Mouse (Mus musculus) adrenal gland, adult 18-20 months (tissue): ENCODE measurements around the gene Atxn1. TPM values are rescaled to one million over a fixed set of nuclear protein-coding genes. Genes with fewer than 3 reads are reported as not detected.

Source experiments
- DNase-seq, 2 experiments: peaks; one replicate each; pipeline ENCODE4 v3.0.0; 2021 to 2022; ENCODE audit warnings: low spot score in 2 of 2
- total RNA-seq, 2 experiments: library from RNA; stranded (reverse); gene quantifications; 1 replicate in 1 of 2; 2 replicates in 1 of 2; pipeline ENCODE4 v1.2.3; 2021

The Atxn1 gene
- total RNA-seq, 2 experiments from 2014 or later: 27.4 to 30.4 TPM

DNA sequence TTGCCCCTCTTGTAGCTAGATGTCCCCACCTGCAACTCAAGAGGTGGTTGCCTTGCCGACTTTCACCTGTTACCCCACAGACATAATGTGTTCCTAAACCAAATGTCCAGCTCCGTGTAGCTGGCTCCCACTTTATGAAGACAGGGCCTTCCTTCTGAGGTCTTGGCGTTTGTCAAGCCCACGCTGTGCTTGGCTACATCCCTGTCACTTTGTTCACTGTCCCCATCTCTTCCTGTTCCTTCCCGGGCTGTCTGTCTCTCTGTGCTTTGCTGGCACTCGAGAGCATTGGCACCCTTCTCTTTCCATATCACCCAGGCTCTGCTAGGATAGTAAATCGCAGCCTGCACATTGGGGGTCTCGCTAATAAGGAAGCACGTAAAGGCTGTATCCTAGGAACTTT, 426.7 kb downstream of the Atxn1 start:
- no peak for DNase-seq

- DNase-seq: no peak
These were observed 427.7 kb downstream of the Atxn1 start for GRCm38 (mm10) chr13:45537110-45537509.

- DNase-seq: no peak
These were observed 428.9 kb downstream of the Atxn1 start for GRCm38 (mm10) chr13:45535731-45536453.

- DNase-seq: no peak
These were observed 434.1 kb downstream of the Atxn1 start for GRCm38 (mm10) chr13:45530754-45531153.

DNA sequence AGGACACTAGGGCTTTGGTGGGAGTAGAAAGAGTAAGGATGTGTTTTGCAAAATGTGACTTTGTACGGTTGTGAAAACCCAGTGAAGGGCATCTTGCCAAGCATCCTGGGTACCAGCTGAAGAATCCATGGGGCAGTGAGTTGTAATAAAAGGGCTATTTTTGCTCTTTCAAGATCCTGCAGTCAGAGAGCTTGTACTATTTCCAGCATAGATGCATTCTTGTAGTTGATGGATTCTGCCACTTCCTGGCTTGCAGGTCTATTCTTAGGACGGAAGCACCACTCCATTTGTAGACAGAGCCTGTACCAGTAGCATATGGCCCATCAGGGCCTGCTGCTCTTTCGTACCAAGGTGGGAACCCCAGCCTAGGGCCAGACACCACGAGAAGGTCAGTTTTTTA, 436.0 kb downstream of the Atxn1 start:
- DNase-seq: no peak

- no peak for DNase-seq
These were observed 437.4 kb downstream of the Atxn1 start for GRCm38 (mm10) chr13:45527232-45527964.

GRCm38 (mm10) chr13:45526230-45526629, 438.6 kb downstream of the Atxn1 start:
- no peak for DNase-seq

GRCm38 (mm10) chr13:45524791-45525435, 439.9 kb downstream of the Atxn1 start:
- no peak for DNase-seq

DNA sequence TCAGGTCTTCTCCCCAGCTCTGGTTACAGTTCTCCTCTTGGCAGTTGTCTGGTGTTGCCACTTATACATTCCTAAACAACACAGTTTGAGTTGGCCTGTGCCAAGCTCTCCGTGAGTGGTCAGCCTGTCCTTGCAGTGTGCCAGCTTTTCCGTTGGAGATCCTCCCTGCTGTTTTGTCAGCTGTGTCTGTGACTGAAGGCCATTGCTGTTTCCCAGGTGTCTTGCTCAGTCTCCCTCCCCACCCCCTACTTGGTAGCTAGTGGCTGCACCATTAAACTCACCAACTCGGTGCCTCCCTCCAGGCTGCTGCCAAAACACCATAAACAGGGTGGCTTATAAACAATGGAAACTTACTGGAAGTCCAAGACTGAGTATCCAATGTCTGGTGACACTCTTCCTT, 440.5 kb downstream of the Atxn1 start:
- DNase-seq: peak in 1 of 2 experiments; percentile 17

DNA sequence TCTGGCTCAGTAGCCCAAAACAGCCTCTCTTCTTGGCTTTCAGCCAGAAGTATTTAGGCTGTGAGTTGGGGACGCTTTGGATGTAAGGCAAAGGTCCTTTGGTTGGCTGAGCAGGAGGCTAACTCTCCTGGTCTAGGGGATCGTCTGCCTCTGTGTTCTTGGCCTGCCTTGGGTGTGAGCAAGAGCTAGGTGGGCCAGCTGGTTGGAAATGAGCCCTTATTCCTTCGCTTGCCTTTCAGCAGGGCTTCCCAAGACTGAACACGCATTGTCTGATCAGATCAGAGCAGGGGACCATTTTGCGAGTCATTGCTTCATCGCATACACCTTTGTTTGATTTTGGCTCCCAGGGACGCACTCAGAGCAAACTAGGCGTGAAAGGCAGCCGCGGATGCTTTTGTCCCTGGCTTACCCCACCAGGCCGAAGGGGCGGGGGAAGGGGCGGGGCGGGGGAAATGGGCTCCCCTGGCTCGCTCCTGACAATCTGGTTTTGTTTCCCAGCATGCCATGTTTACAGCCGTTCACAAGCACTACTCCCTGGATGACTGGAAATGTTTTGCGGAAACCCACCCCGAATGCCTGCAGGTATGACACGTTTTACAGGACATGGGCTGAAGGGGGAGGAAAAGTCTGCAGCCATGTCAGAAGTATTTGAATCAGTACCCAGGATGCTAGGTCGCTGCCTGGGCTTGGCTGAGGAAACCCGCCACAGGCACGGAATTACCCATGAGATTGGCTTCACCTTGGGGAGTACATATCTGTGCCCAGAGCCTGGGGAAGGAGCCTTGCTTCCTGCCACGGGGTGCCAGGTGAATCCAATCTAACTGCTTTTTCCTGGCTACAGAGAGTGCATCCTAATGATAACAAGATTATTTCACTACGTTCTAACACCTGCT, 448.1 kb downstream of the Atxn1 start:
- DNase-seq: no peak

DNA sequence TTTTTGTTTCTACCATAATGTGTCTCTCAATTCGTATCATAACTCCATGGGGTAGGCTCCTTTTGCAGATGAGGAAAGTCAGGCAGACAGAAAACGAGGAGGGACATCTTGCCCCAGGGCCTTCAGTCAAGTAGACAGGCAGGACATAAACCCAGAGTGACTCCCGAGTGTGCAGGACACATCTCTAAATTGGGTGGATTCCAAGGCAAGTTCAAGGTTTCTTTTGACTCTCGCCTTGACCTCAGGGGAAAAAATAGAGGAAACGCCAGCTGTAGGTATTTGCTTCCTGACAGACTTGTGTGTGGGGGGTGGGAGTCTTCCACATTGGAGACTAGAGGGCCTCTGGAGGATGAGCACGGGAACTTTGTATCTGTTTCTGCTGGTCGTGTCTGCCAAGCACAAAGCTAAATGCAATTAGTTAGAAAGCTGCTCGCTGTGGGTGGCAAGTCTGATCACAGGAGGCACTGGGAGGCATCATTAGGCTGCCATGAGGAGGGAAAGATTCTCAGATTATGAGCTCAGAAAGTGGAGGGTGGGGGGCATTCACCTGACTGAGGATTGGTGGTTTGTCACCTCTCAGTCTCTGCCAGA, 449.9 kb downstream of the Atxn1 start:
- DNase-seq: no peak

GRCm38 (mm10) chr13:45514115-45514514, 450.7 kb downstream of the Atxn1 start:
- DNase-seq: no peak

GRCm38 (mm10) chr13:45513009-45513984, 451.5 kb downstream of the Atxn1 start:
- DNase-seq: no peak

GRCm38 (mm10) chr13:45512531-45512930, 452.3 kb downstream of the Atxn1 start:
- DNase-seq: no peak

GRCm38 (mm10) chr13:45511706-45512435, 452.9 kb downstream of the Atxn1 start:
- no peak for DNase-seq

DNA sequence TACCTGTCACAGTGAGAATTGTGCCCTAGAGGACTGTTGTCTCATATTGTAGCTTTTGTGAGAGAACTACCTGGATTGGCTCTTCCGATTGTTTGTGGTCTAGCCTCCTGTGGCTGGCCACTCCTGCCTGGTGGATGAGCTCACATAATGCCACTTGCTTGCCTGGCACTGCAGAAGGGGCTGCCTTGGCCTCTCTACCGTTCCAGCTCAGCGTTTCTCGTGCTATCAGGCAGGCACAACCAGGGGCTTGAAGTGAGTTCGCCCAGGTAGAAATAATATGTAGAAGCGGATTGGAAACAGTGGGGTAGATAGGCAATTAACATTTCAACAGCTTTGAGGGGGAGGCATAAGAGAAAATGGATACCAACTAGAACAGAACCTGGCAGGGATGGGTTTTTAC, 455.4 kb downstream of the Atxn1 start:
- DNase-seq: no peak

DNA sequence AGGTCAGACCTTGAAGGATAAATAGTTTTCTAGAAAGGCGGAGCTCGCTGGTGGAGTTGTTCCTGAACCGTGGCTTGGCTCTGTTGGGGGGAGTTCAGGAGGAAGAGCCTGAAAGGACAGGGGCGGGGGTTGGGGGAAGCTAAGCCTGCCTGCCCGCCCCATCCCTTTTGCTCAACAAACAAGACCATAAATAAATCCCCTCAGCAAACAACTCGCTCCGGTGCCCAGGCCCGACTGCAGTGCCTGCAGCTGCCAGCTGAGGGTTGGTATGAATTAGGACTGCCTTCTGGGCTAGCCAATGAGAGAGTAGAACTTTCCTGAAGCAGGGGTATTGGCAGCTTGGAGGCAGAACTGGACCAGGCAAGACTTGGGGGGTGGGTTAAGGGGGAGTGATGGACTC, 456.3 kb downstream of the Atxn1 start:
- peak; percentile 28 to 47 for DNase-seq

- DNase-seq: peak; percentile 69 to 72
These were observed 457.3 kb downstream of the Atxn1 start, which contains the start of gene Gmpr for GRCm38 (mm10) chr13:45507274-45508229. Gene Gmpr (plus strand): TSS chr13:45507444.
